Mouse (Mus musculus): Measurements from ENCODE around the gene Pip5k1c. TPM values are rescaled to one million over a fixed set of nuclear protein-coding genes. Genes with fewer than 3 reads are reported as not detected.
A peak's percentile ranks its signal among the peaks of the same experiment; 100 is the strongest.

Gene Pip5k1c
- polyA plus RNA-seq, 1 experiment, result 23.3 TPM

- Histone ChIP-seq H3ac (ENCODE audit: control insufficient read depth, insufficient read length) (no peak overlapping the region), H3K4me3 (peak overlapping the region; percentile 69), H3K4me2 (ENCODE audit: low read depth) (peak overlapping the region; percentile 100), H3K36me3 (ENCODE audit: control insufficient read depth, insufficient read depth) (no peaks in the 10 kb centered on the region), H3K79me2 (ENCODE audit: control insufficient read depth, insufficient read depth) (peaks cover 19% of the 10 kb centered on the region), H3K27me3 (ENCODE audit: control insufficient read depth, insufficient read depth, insufficient read length) (no peaks in the 10 kb centered on the region)
- TF ChIP-seq POLR2A (IDR thresholded peaks at IDR 0.05; ENCODE audit: insufficient read length, low read depth) (no peak), SRF (IDR thresholded peaks at IDR 0.05; ENCODE audit: control insufficient read depth, insufficient read length, low read depth) (no peak), MYOD1 (IDR thresholded peaks at IDR 0.05; ENCODE audit: control insufficient read depth in 1 of 3, insufficient read length in 2 of 3, low read depth in 2 of 3) (no peak), TCF3 (IDR thresholded peaks at IDR 0.05; ENCODE audit: insufficient read length, low read depth) (no peak), MYOG (IDR thresholded peaks at IDR 0.05; ENCODE audit: control insufficient read depth in 1 of 3, insufficient read depth in 1 of 3, insufficient read length in 2 of 3, low read depth in 2 of 3) (no peak), USF1 (IDR thresholded peaks at IDR 0.05; ENCODE audit: low read depth) (no peak), REST (IDR thresholded peaks at IDR 0.05; ENCODE audit: insufficient read depth, insufficient read length) (no peak), MAX (IDR thresholded peaks at IDR 0.05; ENCODE audit: low read depth) (no peak), TCF12 (IDR thresholded peaks at IDR 0.05; ENCODE audit: insufficient read depth, poor library complexity, severe bottlenecking) (no peak), POLR2AphosphoS2 (IDR thresholded peaks at IDR 0.05; ENCODE audit: insufficient read length, low read depth) (no peak), CEBPB (IDR thresholded peaks at IDR 0.05; ENCODE audit: insufficient read depth, poor library complexity, severe bottlenecking) (no peak), E2F4 (IDR thresholded peaks at IDR 0.05; ENCODE audit: insufficient read depth) (no peak)
Observed at GRCm38 (mm10) chr10:81318589-81319329, 26.0 kb downstream of the Pip5k1c start.

- no peaks in the 10 kb centered on the region for H3K27me3 ChIP-seq (ENCODE audit: control insufficient read depth, insufficient read depth, insufficient read length)
- peak overlapping the region; percentile 69 for H3K4me3 ChIP-seq
- H3ac ChIP-seq (ENCODE audit: control insufficient read depth, insufficient read length), result no peak overlapping the region
- peaks cover 19% of the 10 kb centered on the region for H3K79me2 ChIP-seq (ENCODE audit: control insufficient read depth, insufficient read depth)
- H3K36me3 ChIP-seq (ENCODE audit: control insufficient read depth, insufficient read depth), result no peaks in the 10 kb centered on the region
- TF ChIP-seq TCF12 (IDR thresholded peaks at IDR 0.05; ENCODE audit: insufficient read depth, poor library complexity, severe bottlenecking), result no peak
- TF ChIP-seq SRF (IDR thresholded peaks at IDR 0.05; ENCODE audit: control insufficient read depth, insufficient read length, low read depth), result no peak
- TF ChIP-seq MAX (IDR thresholded peaks at IDR 0.05; ENCODE audit: low read depth), result no peak
- no peak for TF ChIP-seq TCF3 (IDR thresholded peaks at IDR 0.05; ENCODE audit: insufficient read length, low read depth)
- TF ChIP-seq CEBPB (IDR thresholded peaks at IDR 0.05; ENCODE audit: insufficient read depth, poor library complexity, severe bottlenecking), result no peak
- TF ChIP-seq E2F4 (IDR thresholded peaks at IDR 0.05; ENCODE audit: insufficient read depth), result no peak
- TF ChIP-seq REST (IDR thresholded peaks at IDR 0.05; ENCODE audit: insufficient read depth, insufficient read length), result no peak
- TF ChIP-seq USF1 (IDR thresholded peaks at IDR 0.05; ENCODE audit: low read depth), result no peak
- TF ChIP-seq MYOD1 (IDR thresholded peaks at IDR 0.05; ENCODE audit: control insufficient read depth in 1 of 3, insufficient read length in 2 of 3, low read depth in 2 of 3), result no peak
- no peak for TF ChIP-seq POLR2AphosphoS2 (IDR thresholded peaks at IDR 0.05; ENCODE audit: insufficient read length, low read depth)
- TF ChIP-seq POLR2A (IDR thresholded peaks at IDR 0.05; ENCODE audit: insufficient read length, low read depth), result no peak
- TF ChIP-seq MYOG (IDR thresholded peaks at IDR 0.05; ENCODE audit: control insufficient read depth in 1 of 3, insufficient read depth in 1 of 3, insufficient read length in 2 of 3, low read depth in 2 of 3), result no peak
- H3K4me2 ChIP-seq (ENCODE audit: low read depth), result peak overlapping the region; percentile 100
Observed at GRCm38 (mm10) chr10:81319330-81319699, 26.6 kb downstream of the Pip5k1c start.

- Histone ChIP-seq H3K4me2 (ENCODE audit: low read depth) (peak overlapping the region; percentile 100), H3K4me3 (peak overlapping the region; percentile 69), H3K79me2 (ENCODE audit: control insufficient read depth, insufficient read depth) (peaks cover 19% of the 10 kb centered on the region), H3ac (ENCODE audit: control insufficient read depth, insufficient read length) (peak overlapping the region; percentile 4), H3K27me3 (ENCODE audit: control insufficient read depth, insufficient read depth, insufficient read length) (no peaks in the 10 kb centered on the region), H3K36me3 (ENCODE audit: control insufficient read depth, insufficient read depth) (no peaks in the 10 kb centered on the region)
- TF ChIP-seq MYOD1 (IDR thresholded peaks at IDR 0.05; ENCODE audit: control insufficient read depth in 1 of 3, insufficient read length in 2 of 3, low read depth in 2 of 3) (no peak), POLR2AphosphoS2 (IDR thresholded peaks at IDR 0.05; ENCODE audit: insufficient read length, low read depth) (peak; percentile 37), CEBPB (IDR thresholded peaks at IDR 0.05; ENCODE audit: insufficient read depth, poor library complexity, severe bottlenecking) (no peak), MYOG (IDR thresholded peaks at IDR 0.05; ENCODE audit: control insufficient read depth in 1 of 3, insufficient read depth in 1 of 3, insufficient read length in 2 of 3, low read depth in 2 of 3) (no peak), TCF12 (IDR thresholded peaks at IDR 0.05; ENCODE audit: insufficient read depth, poor library complexity, severe bottlenecking) (no peak), POLR2A (IDR thresholded peaks at IDR 0.05; ENCODE audit: insufficient read length, low read depth) (peak; percentile 44)
Observed at GRCm38 (mm10) chr10:81319741-81320549, 27.2 kb downstream of the Pip5k1c start.

- Histone ChIP-seq H3K4me2 (ENCODE audit: low read depth) (peak within 1 kb of the TSS; percentile 100), H3ac (ENCODE audit: control insufficient read depth, insufficient read length) (peak within 1 kb of the TSS; percentile 66), H3K79me2 (ENCODE audit: control insufficient read depth, insufficient read depth) (peaks cover 19% of the 10 kb centered on the region), H3K36me3 (ENCODE audit: control insufficient read depth, insufficient read depth) (no peaks in the 10 kb centered on the region), H3K27me3 (ENCODE audit: control insufficient read depth, insufficient read depth, insufficient read length) (no peaks in the 10 kb centered on the region), H3K4me3 (peak within 1 kb of the TSS; percentile 69)
- peak; percentile 29 for TF ChIP-seq POLR2AphosphoS2 (IDR thresholded peaks at IDR 0.05; ENCODE audit: insufficient read length, low read depth)
- peak; percentile 99 for TF ChIP-seq MAX (IDR thresholded peaks at IDR 0.05; ENCODE audit: low read depth)
- peak; percentile 46 for TF ChIP-seq E2F4 (IDR thresholded peaks at IDR 0.05; ENCODE audit: insufficient read depth)
- peak; percentile 68 for TF ChIP-seq POLR2A (IDR thresholded peaks at IDR 0.05; ENCODE audit: insufficient read length, low read depth)
- no peak for TF ChIP-seq USF1 (IDR thresholded peaks at IDR 0.05; ENCODE audit: low read depth)
Observed at GRCm38 (mm10) chr10:81320550-81321347, 28.0 kb downstream of the Pip5k1c start, which contains the start of gene Cactin. Gene Cactin (plus strand): TSS chr10:81321103.

Data from myocyte (in vitro differentiated cells).